Mouse (Mus musculus) intestine, embryonic 16.5 days (tissue): Measurements from ENCODE around the gene Ttc38. TPM values are rescaled to one million over a fixed set of nuclear protein-coding genes. Genes with fewer than 3 reads are reported as not detected.
A peak's percentile ranks its signal among the peaks of the same experiment; 100 is the strongest.

ENCODE experiments used
- ATAC-seq: fragments of 200-750 bp; cut with Nextera tagmentation; 2 replicates; pipeline ENCODE4 v1.8.0; 2017; ENCODE audit warnings: moderate TSS enrichment, moderate library complexity
- H3K27ac ChIP-seq: fragments of 300-500 bp; sonication (generic); 2 replicates; pipeline ENCODE4 v1.5.1; 2014; ENCODE audit warnings: mild to moderate bottlenecking, low read length
- H3K27me3 ChIP-seq: fragments of 300-500 bp; sonication (generic); replicated peaks from 2 replicates; pipeline ENCODE4 v1.6.1; 2014; ENCODE audit warnings: low read length, control low read depth, mixed read lengths; ENCODE audit not compliant: control insufficient read depth, insufficient read depth
- H3K36me3 ChIP-seq: fragments of 300-500 bp; sonication (generic); 2 replicates; pipeline ENCODE4 v1.6.1; 2014; ENCODE audit warnings: low read length, control low read depth; ENCODE audit not compliant: control insufficient read depth, insufficient read depth
- H3K4me1 ChIP-seq: fragments of 300-500 bp; sonication (generic); 2 replicates; pipeline ENCODE4 v1.6.1; 2014; ENCODE audit warnings: low read length, control low read depth, mixed read lengths; ENCODE audit not compliant: control insufficient read depth, insufficient read depth
- H3K4me2 ChIP-seq: fragments of 300-500 bp; sonication (generic); 2 replicates; pipeline ENCODE4 v1.6.1; 2014; ENCODE audit warnings: low read depth, low read length, control low read depth
- H3K4me3 ChIP-seq: fragments of 300-500 bp; sonication (generic); 2 replicates; pipeline ENCODE4 v1.5.1; 2014; ENCODE audit warnings: mild to moderate bottlenecking, low read length
- H3K9ac ChIP-seq: fragments of 300-500 bp; sonication (generic); 2 replicates; pipeline ENCODE4 v1.6.1; 2014; ENCODE audit warnings: low read depth, low read length
- H3K9me3 ChIP-seq: fragments of 300-500 bp; sonication (generic); 2 replicates; pipeline ENCODE4 v1.6.1; 2016; ENCODE audit warnings: low read length, control low read depth; ENCODE audit not compliant: control insufficient read depth
- WGBS: fragments of 180-500 bp; shearing (Covaris S2); extraction: QIAGEN DNeasy Blood & Tissue Kit; methylation state at CpG from one replicate; pipeline ENCODE4 v1.1.7; 2014; 5-methylcytosine and 5-hydroxymethylcytosine counted together
- polyA plus RNA-seq: library from polyadenylated mRNA; unstranded; fragments of >200 nt; fragmentation: Nextera tagmentation; extraction: Ambion mirVana; gene quantifications from 2 replicates; pipeline ENCODE4 v1.2.1, GENCODE M21; 2015

Ttc38 gene
- polyA plus RNA-seq, 1 experiment from 2014 or later, result 13.4 TPM

DNA sequence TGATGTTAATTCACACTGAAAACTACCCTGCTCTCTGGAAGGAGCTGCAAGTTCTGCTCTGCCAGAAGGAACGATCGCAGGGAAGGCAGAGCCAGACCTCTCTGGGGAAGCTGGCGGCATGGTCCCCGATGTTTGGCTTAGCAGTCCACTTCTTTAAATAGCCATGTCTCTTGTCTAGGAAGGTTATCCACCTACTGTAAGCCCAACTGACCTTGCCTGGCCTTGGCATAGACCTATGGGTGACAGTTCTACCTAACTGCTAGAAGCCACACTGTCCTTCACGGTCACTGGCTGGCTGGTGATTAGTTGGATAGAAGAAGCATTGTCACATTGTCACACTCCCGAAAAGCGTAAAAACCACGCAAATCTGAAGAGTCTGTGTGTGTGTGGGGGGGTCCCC lies 33.4 kb upstream of the Ttc38 start:
- no peak overlapping the region for H3K27ac ChIP-seq
- WGBS, result 91% methylated on average over 8 of the region's 8 CpGs
- no peaks in the 10 kb centered on the region for H3K27me3 ChIP-seq
- no peaks in the 10 kb centered on the region for H3K9me3 ChIP-seq
- H3K4me1 ChIP-seq, result no peaks in the 10 kb centered on the region
- H3K36me3 ChIP-seq, result 0 out of 2 replicates have a peak, but pooled peaks cover 5% of the 10 kb centered on the region
- no peak overlapping the region for H3K9ac ChIP-seq
- H3K4me2 ChIP-seq, result no peak overlapping the region
- no peak for ATAC-seq
- no peak overlapping the region for H3K4me3 ChIP-seq

DNA sequence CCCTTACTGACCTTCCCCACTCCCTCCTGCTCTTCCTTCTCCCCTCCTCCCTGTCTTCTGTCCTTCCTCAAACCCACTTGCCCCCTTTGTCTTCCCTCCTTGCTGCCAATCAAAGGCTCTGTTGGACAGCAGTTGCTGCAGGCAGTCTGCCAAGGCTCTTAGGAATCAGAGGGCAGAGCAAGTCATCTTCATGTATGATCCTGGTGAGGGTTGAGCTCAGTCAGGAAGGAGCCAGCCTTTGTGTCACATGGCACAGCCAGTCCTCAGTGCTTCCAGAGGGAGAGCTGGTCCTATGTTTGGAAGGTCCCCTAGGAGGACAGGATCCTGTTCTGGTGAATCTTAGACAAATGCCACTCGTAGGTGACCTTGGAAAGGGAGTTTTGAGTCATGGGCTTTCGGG lies 29.2 kb upstream of the Ttc38 start:
- Histone ChIP-seq H3K27ac (no peak overlapping the region), H3K36me3 (0 out of 2 replicates have a peak, but pooled peaks cover 2% of the 10 kb centered on the region), H3K9ac (no peak overlapping the region), H3K27me3 (no peaks in the 10 kb centered on the region), H3K4me2 (no peak overlapping the region), H3K4me1 (no peaks in the 10 kb centered on the region), H3K4me3 (no peak overlapping the region), H3K9me3 (no peaks in the 10 kb centered on the region)
- 81% methylated on average over 2 of the region's 2 CpGs for WGBS
- no peak for ATAC-seq

DNA sequence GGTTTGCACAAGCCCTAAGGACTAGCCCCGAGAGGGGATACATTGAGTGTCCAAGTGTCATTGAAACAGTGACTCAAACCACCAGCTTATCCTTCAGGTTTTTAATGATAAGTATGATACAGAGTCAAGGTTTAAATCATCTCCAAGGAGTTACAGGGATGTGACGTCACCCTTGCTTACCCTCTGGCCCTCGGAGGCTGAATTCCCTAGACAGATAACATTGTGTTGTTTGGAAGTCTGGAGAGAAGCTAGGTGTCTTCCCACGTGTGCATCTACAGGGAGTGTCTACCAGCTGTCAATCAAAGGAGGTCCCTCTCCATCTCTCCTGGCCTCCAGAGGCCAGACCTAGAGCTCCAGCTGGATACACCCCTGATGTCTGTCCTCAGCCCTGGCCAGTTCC lies 25.2 kb upstream of the Ttc38 start:
- Histone ChIP-seq H3K4me2 (no peak overlapping the region), H3K27me3 (no peaks in the 10 kb centered on the region), H3K27ac (no peak overlapping the region), H3K9me3 (no peaks in the 10 kb centered on the region), H3K9ac (no peak overlapping the region), H3K4me3 (no peak overlapping the region), H3K4me1 (peaks cover 10% of the 10 kb centered on the region), H3K36me3 (no peaks in the 10 kb centered on the region)
- whole genome bisulfite sequencing, result 77% methylated on average over 4 of the region's 4 CpGs
- no peak for ATAC-seq

DNA sequence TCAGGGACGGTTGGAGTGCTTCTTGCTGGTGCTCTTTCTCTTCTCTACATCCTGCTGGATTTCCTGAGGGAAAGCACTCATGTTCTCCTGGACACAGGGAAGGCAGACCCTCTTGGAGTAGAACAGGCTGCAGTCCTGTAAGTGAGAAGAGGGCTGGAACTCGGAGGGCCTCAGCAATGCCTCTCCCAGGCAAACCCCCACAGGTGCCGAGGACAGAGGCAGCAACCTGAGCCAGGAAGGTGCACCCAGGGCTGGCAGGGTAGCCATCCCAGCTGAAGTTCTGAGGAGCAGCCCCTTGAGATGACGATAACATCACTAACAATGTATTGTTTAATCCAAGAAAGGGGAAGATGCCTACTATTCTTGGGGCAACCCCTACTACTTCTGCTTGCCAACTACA lies 24.7 kb upstream of the Ttc38 start:
- no peaks in the 10 kb centered on the region for H3K27me3 ChIP-seq
- ATAC-seq, result no peak
- WGBS, result 85% methylated on average over 4 of the region's 4 CpGs

GRCm38 (mm10) chr15:85808031-85808430 lies 24.1 kb upstream of the Ttc38 start:
- no peak overlapping the region for H3K27ac ChIP-seq
- ATAC-seq, result no peak
- H3K36me3 ChIP-seq, result no peaks in the 10 kb centered on the region
- H3K27me3 ChIP-seq, result no peaks in the 10 kb centered on the region
- WGBS, result 77% methylated on average over 6 of the region's 6 CpGs
- H3K4me3 ChIP-seq, result no peak overlapping the region
- no peak overlapping the region for H3K9ac ChIP-seq
- H3K4me2 ChIP-seq, result no peak overlapping the region
- peaks cover 10% of the 10 kb centered on the region for H3K4me1 ChIP-seq
- H3K9me3 ChIP-seq, result no peaks in the 10 kb centered on the region

More for the DNA sequence above, 24.7 kb upstream of the Ttc38 start:
- H3K9ac ChIP-seq, result no peak overlapping the region
- no peak overlapping the region for H3K4me2 ChIP-seq
- H3K36me3 ChIP-seq, result no peaks in the 10 kb centered on the region
- H3K27ac ChIP-seq, result no peak overlapping the region
- H3K4me3 ChIP-seq, result no peak overlapping the region
- peaks cover 10% of the 10 kb centered on the region for H3K4me1 ChIP-seq
- H3K9me3 ChIP-seq, result no peaks in the 10 kb centered on the region

GRCm38 (mm10) chr15:85808434-85808833 lies 23.7 kb upstream of the Ttc38 start:
- ATAC-seq, result no peak
- Histone ChIP-seq H3K36me3 (no peaks in the 10 kb centered on the region), H3K27ac (no peak overlapping the region), H3K4me1 (peaks cover 10% of the 10 kb centered on the region), H3K27me3 (no peaks in the 10 kb centered on the region), H3K4me2 (no peak overlapping the region), H3K4me3 (no peak overlapping the region), H3K9ac (no peak overlapping the region), H3K9me3 (no peaks in the 10 kb centered on the region)
- WGBS, result 60% methylated on average over 8 of the region's 8 CpGs

DNA sequence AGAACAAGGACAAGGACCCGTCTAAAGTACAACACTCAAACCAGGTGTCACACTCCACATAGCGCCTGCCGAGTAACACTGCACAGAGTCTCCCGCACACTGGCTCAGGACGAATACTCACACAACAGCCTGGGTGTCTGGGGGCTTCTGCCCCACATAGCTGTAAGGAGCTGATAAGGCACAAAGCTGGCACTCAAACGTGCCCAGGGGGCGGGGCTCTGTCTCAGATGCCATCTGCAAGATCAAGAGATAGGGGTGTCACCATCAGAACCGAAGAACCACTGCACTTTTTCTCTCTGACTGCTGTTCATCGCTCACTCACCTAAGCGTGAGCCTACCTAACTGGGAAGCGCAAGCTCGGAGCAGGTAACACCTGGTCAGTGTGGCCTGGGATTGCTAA lies 23.0 kb upstream of the Ttc38 start:
- H3K4me2 ChIP-seq, result no peak overlapping the region
- H3K9ac ChIP-seq, result no peak overlapping the region
- WGBS, result 88% methylated on average over 12 of the region's 12 CpGs
- H3K27me3 ChIP-seq, result no peaks in the 10 kb centered on the region
- H3K27ac ChIP-seq, result no peak overlapping the region
- ATAC-seq, result no peak
- H3K4me1 ChIP-seq, result peaks cover 10% of the 10 kb centered on the region
- no peak overlapping the region for H3K4me3 ChIP-seq
- no peaks in the 10 kb centered on the region for H3K9me3 ChIP-seq
- no peaks in the 10 kb centered on the region for H3K36me3 ChIP-seq

DNA sequence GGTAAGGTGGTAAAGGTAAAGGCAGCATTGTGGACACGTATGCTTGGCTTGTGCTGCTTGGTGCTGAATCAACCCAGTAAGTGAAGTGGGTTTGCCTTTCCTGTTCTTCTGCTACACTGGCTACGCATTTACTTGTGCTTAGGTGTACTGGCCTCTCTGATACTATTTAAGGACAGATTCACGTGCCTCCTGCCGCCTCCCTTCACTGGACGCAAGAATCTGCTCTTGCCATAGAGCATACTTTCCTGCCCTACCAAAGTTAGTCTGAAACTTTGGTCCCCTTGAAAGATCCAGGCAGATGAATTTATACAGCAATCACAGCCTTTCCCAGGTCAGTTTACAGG lies 21.7 kb upstream of the Ttc38 start:
- Histone ChIP-seq H3K9me3 (no peaks in the 10 kb centered on the region), H3K4me3 (peak overlapping the region; percentile 82), H3K36me3 (no peaks in the 10 kb centered on the region), H3K4me2 (peak overlapping the region; percentile 80), H3K27ac (peak overlapping the region; percentile 93), H3K9ac (peak overlapping the region; percentile 90), H3K4me1 (peaks cover 10% of the 10 kb centered on the region), H3K27me3 (no peaks in the 10 kb centered on the region)
- ATAC-seq, result no peak
- WGBS, result 61% methylated on average over 5 of the region's 5 CpGs

- Histone ChIP-seq H3K4me2 (peak overlapping the region; percentile 80), H3K4me1 (peaks cover 10% of the 10 kb centered on the region), H3K9me3 (no peaks in the 10 kb centered on the region), H3K36me3 (no peaks in the 10 kb centered on the region), H3K4me3 (peak overlapping the region; percentile 82), H3K9ac (peak overlapping the region; percentile 90), H3K27me3 (no peaks in the 10 kb centered on the region), H3K27ac (peak overlapping the region; percentile 93)
- peak; percentile 91 for ATAC-seq
- WGBS, result 3% methylated on average over 36 of the region's 36 CpGs
These were observed 21.1 kb upstream of the Ttc38 start for GRCm38 (mm10) chr15:85810806-85811521.
